Mouse (Mus musculus): ENCODE results near the gene Slc22a27.
"Not testable (repeated sequence)": the region's sequence is repeated elsewhere in the genome, so short reads cannot be mapped to it uniquely, and the experiment has no call there.

The Slc22a27 gene

DNA sequence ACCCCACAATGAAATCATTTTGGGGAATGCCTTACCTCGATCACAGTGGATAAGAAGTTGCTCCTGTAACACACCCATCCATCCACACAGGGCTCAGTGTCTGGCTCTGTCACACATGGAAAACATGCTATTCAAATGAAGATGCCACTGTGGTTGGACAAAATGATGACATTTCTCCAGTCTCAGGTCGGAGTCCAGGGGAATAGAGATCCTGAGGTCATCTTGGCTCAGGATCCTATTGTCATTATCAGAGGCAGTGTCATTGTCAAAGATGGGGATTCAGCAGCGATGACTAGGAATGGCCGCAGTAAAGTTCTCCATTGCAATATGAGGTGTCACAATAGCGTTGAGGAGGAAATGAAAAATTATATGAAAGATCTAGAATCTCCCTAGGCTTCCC, at the start of gene Slc22a27:
Gene Slc22a27, minus strand, starts transcription at position 101 of the 400 bp plus-strand sequence.
- TF ChIP-seq GATA4 (IDR thresholded peaks at IDR 0.05; ENCODE audit: insufficient replicate concordance, low read length): not testable (repeated sequence)

DNA sequence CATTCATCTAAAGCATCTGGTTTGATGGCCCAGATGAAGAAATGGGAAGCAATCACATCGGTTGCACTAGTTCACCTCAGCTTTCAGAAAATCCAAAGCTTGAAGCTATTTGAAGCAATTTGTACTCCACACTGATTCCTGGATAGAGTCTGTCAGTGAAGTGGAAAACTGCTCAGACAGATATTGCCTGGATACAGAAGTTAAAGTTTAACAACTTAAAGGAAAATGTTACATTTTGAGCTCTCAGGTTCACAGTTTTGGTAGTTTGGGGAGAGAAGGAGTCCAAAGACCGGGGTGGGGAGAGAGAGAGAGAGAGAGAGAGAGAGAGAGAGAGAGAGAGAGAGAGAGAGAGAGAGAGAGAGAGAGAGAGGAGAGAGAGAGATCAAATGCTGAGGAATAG, 2.9 kb upstream of the Slc22a27 start:
- no peak for TF ChIP-seq GATA4 (IDR thresholded peaks at IDR 0.05; ENCODE audit: insufficient replicate concordance, low read length)

DNA sequence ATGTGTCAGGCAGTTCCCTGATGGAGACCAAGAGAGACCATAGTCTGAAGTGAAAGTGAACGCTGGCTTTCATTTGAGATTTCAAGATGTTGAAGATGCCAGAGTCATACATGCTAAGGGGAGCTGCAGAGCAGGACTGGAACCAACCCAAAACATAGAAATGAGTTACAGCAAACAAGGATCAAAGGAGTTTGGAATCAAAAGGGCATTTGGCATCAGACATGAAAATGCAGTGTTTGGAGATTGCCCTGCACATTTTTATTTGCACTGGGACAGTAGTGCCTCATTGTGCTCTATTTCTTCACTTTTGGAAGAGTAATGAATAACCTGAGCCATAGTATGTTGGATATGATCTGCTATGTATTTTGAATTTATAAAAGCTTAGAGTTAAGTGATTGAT, 89.2 kb downstream of the Slc22a27 start:
- no peak; the same call in 1 of the 2 replicates for TF ChIP-seq GATA4 (IDR thresholded peaks at IDR 0.05; ENCODE audit: insufficient replicate concordance, low read length)

GRCm38 (mm10) chr19:7829851-7830250, 136.0 kb downstream of the Slc22a27 start:
- no peak for TF ChIP-seq GATA4 (IDR thresholded peaks at IDR 0.05; ENCODE audit: insufficient replicate concordance, low read length)

All from liver, adult (tissue).